Mouse (Mus musculus): ENCODE data around the gene Tmem262.

DNA sequence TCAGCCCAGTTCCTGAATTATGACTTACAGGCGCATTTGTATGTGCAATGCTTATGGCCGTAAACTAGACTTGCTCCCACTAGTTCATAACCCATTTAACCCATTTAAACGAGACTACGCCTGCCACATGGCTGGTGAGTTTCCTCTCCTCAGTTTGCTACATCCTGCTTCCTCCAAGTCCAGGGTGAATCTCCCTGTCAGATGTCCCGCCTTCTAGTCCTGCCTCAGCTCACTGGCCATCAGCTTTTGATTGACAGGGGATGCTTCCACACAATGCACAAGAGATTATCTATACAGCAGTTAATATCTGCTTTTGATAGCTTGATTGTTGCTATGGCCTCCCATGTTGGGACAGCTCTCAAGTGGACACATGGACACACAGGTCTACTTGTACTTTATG lies 25.5 kb upstream of the Tmem262 start:
- TF ChIP-seq CTCF (IDR thresholded peaks at IDR 0.05; ENCODE audit: low read depth) (no peak), EP300 (optimal IDR thresholded peaks at IDR 0.05) (no peak)

Data from stomach, postnatal 0 days (tissue).